8 mouse cellular contexts compared by ENCODE assay signal in the genomic region with DNA sequence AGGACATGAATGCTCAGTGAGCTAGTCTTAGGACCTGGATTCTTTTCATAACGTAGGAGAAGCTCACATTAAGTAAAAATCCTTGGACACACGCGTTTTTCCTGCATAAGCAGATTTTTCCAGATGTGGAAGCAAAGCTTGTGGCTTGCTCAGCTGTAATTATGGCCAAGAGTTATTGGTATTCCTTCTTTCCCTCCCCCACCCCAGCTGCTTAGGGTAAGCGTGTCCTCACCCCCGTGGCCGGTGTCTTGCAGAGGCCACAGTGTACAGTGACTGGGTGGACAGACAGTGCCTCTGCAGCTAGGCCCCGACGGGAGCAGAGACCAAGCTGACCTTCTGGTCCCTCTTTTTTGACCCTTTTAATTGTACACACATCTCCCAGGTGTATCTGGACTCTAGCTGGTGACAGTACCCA. TPM values are rescaled to one million over a fixed set of nuclear protein-coding genes. Genes with fewer than 3 reads are reported as not detected.
DNase-seq lines count a peak whose midpoint lies in the region; ATAC-seq and TF ChIP-seq lines count a peak whose summit lies in the region.

No protein-coding gene starts in this region.

- TF ChIP-seq EP300 in heart, postnatal 0 days (IDR thresholded peaks at IDR 0.05; ENCODE audit: low read depth): no peak

- peak; percentile 55 for ATAC-seq in heart, postnatal 0 days (ENCODE audit: insufficient read depth, low read depth)
- no peak for ATAC-seq in liver, embryonic 12.5 days

- TF ChIP-seq CTCF in heart, postnatal 0 days (IDR thresholded peaks at IDR 0.05; ENCODE audit: low read depth): no peak
- no peak for TF ChIP-seq CTCF in thymus, adult 2 months (IDR thresholded peaks at IDR 0.05; ENCODE audit: borderline replicate concordance, control insufficient read depth, extremely low read depth, insufficient read depth, low read length, poor library complexity)

- H3K9ac ChIP-seq in heart, postnatal 0 days (replicated peaks; ENCODE audit: low read depth, low read length): no peak overlapping the region
- H3K9ac ChIP-seq in liver, embryonic 12.5 days: no peak overlapping the region

- H3K9me3 ChIP-seq in heart, postnatal 0 days (replicated peaks; ENCODE audit: control insufficient read depth, low read length): no peaks in the 10 kb centered on the region
- H3K9me3 ChIP-seq in liver, embryonic 12.5 days (replicated peaks): no peaks in the 10 kb centered on the region

- H3K4me3 ChIP-seq in heart, postnatal 0 days (ENCODE audit: low read depth, low read length): no peak overlapping the region
- no peak overlapping the region for H3K4me3 ChIP-seq in liver, embryonic 12.5 days
- no peak overlapping the region for H3K4me3 ChIP-seq in thymus, adult 2 months (ENCODE audit: control insufficient read depth, insufficient read depth, low read length)

- H3K27ac ChIP-seq in heart, postnatal 0 days (ENCODE audit: low read depth): peak overlapping the region; percentile 68
- peak overlapping the region; percentile 59; the same call in 1 of the 2 replicates for H3K27ac ChIP-seq in liver, embryonic 12.5 days
- H3K27ac ChIP-seq in thymus, adult 2 months (ENCODE audit: control insufficient read depth, insufficient read depth, low read length): no peak overlapping the region

- 0 out of 2 replicates have a peak overlapping the region, but pooled peaks have one; percentile 46 for H3K4me2 ChIP-seq in heart, postnatal 0 days (ENCODE audit: low read depth, low read length)
- no peak overlapping the region for H3K4me2 ChIP-seq in liver, embryonic 12.5 days

- 40% methylated on average over 8 of the region's 8 CpGs for WGBS in heart, postnatal 0 days
- 51% methylated on average over 8 of the region's 8 CpGs for WGBS in liver, embryonic 12.5 days (ENCODE audit: insufficient replicate concordance)
- WGBS in thymus, adult 2 months: 70% methylated on average over 8 of the region's 8 CpGs

- peaks cover 31% of the 10 kb centered on the region for H3K4me1 ChIP-seq in heart, postnatal 0 days (ENCODE audit: control insufficient read depth, insufficient read depth)
- no peaks in the 10 kb centered on the region; the same call in 1 of the 2 replicates for H3K4me1 ChIP-seq in liver, embryonic 12.5 days
- H3K4me1 ChIP-seq in thymus, adult 2 months (replicated peaks; ENCODE audit: control insufficient read depth, insufficient read depth, low read length): no peaks in the 10 kb centered on the region

- no peaks in the 10 kb centered on the region for H3K36me3 ChIP-seq in heart, postnatal 0 days (replicated peaks; ENCODE audit: control insufficient read depth, insufficient read depth, low read length)
- no peaks in the 10 kb centered on the region for H3K36me3 ChIP-seq in liver, embryonic 12.5 days
- no peaks in the 10 kb centered on the region for H3K36me3 ChIP-seq in thymus, adult 2 months (ENCODE audit: control insufficient read depth, insufficient read depth, low read length)

- no peaks in the 10 kb centered on the region for H3K27me3 ChIP-seq in heart, postnatal 0 days (ENCODE audit: control insufficient read depth, insufficient read depth, low read length)
- peaks cover 4% of the 10 kb centered on the region; the same call in 1 of the 2 replicates for H3K27me3 ChIP-seq in liver, embryonic 12.5 days (replicated peaks)
- no peaks in the 10 kb centered on the region for H3K27me3 ChIP-seq in thymus, adult 2 months (ENCODE audit: control insufficient read depth, insufficient read depth, low read length)

- DNase-seq in 3T3-L1 (ENCODE audit: low read depth, low spot score): peak; percentile 63
- DNase-seq in embryo, embryonic 9.5 days (ENCODE audit: extremely low spot score): peak; percentile 70
- DNase-seq in heart, postnatal 0 days (ENCODE audit: low spot score): no peak
- DNase-seq in thymus, adult 2 months: no peak
- DNase-seq in adrenal gland, adult 8-10 months: no peak
- DNase-seq in ovary, postnatal 14 days (ENCODE audit: low spot score): no peak
- DNase-seq in yolk sac, embryonic 10.5 days (ENCODE audit: low spot score): no peak

- no peak for TF ChIP-seq POLR2A in thymus, adult 2 months (IDR thresholded peaks at IDR 0.05; ENCODE audit: control insufficient read depth, extremely low read depth, insufficient read depth, low read length, poor library complexity)

RNA-seq across cellular contexts. Expression of a gene that starts 16.7 kb away (rescaled TPM):
- 4.7 and 5.2 TPM in 2 replicates for total RNA-seq in heart, postnatal 0 days (2014; rRNA removed; ENCODE audit: low replicate concordance)
- polyA plus RNA-seq in heart, postnatal 0 days (2015; fragmentation: Nextera tagmentation; extraction: Ambion mirVana): 40.4 and 45.3 TPM in 2 replicates
- 33.3 and 33.6 TPM in 2 replicates for polyA plus RNA-seq in liver, embryonic 12.5 days (2016; fragmentation: Nextera tagmentation; extraction: Ambion mirVana)
- polyA plus RNA-seq in thymus, adult 2 months (2012; rRNA removed): 4.9 and 6.1 TPM in 2 replicates
- 10 to 100 TPM; 33.8 to 46.8 (median 43.5) TPM for total RNA-seq in adrenal gland, adult 8-10 months (2022)

RNA-seq across cellular contexts. Expression of a gene that starts 17.0 kb away (rescaled TPM):
- 28.9 and 43.9 TPM in 2 replicates for total RNA-seq in heart, postnatal 0 days (2014; rRNA removed; ENCODE audit: low replicate concordance)
- polyA plus RNA-seq in heart, postnatal 0 days (2015; fragmentation: Nextera tagmentation; extraction: Ambion mirVana): 322 and 335 TPM in 2 replicates
- 105 and 120 TPM in 2 replicates for polyA plus RNA-seq in liver, embryonic 12.5 days (2016; fragmentation: Nextera tagmentation; extraction: Ambion mirVana)
- polyA plus RNA-seq in thymus, adult 2 months (2012; rRNA removed): 34.6 and 35.3 TPM in 2 replicates
- total RNA-seq in adrenal gland, adult 8-10 months (2022): 100 to 1,000 TPM; 286 to 364 (median 329) TPM

Comparison
In these comparisons a context has a peak if more than half of its experiments do, and no peak if none do; other contexts are left out.
1. DNase-seq: peak in 3T3-L1 (single experiment) and embryo, embryonic 9.5 days (single experiment); none in heart, postnatal 0 days (single experiment), thymus, adult 2 months (single experiment), adrenal gland, adult 8-10 months (single experiment), ovary, postnatal 14 days (single experiment) and yolk sac, embryonic 10.5 days (single experiment).